Mouse (Mus musculus) layer of hippocampus, postnatal 10 days (tissue): ENCODE results near the gene Ptges. TPM values are rescaled to one million over a fixed set of nuclear protein-coding genes. Genes with fewer than 3 reads are reported as not detected.

Experiments
- DNase-seq, 2 experiments: peaks; one replicate each; pipeline ENCODE4 v3.0.0; 2021; ENCODE audit warnings: low spot score in 2 of 2
- total RNA-seq, 2 experiments: library from RNA; stranded (reverse); gene quantifications; 2 replicates each; pipeline ENCODE4 v1.2.3; 2021

Gene Ptges
- total RNA-seq, 2 experiments from 2014 or later = 5.7 to 6.6 TPM

DNA sequence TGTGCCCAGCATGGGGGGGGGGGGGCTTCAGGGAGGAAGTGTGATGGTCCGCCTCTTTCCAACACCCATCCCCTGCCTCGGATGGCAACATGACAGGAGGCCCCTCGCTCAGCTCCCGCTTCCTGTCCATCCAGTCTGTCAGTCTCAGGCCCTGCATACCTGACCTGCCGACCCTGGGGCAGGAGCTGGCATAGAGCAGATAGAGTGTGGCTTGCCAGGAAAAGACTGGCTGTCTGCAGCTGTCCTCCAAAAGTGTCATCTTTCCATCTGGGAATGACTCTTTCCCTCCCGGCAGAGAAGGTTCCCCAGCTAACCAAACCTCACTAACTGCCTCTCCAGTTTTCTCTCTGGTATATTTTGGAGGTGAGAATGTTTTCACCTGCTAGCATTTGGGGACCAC, 79.1 kb downstream of the Ptges start:
- DNase-seq = no peak

DNA sequence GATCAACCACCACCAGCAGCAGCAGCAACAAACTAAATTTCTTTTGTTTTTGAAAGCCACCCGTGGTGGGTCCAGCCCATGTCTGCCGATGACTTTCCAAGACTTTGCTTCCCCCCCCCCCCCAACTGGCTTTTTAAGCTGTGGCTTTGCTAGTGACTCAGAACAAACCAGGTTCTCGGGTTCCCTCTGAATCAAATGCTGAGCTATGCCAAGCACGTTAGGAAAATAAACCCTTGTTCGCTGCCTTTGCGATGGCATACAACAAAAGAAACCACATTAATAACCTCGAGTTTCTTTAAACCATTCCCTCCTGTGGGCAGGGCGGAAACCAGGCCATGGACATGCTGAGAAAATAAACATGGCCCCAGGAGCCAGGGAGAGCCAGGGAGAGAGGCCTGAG, 81.5 kb downstream of the Ptges start:
- DNase-seq = no peak

DNA sequence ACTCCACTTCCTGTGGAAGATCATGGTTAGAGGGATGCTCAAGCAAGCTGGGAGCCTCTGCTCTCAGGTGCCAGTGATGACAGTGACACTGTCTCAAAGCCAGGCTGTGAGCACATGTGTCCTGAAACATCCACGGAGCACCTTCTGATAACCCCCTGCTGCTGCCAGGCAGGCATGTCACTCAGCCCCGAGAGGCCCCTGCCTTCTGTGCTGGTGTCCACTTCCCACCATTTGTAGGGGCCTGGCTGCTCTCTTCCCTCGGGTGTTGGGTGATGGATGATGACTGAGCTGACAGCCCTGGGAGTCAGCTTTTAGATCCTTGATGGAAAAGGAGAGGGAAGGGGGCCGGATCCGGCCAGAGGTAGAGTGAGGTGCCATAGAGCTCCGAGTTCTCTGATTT, 82.9 kb downstream of the Ptges start:
- no peak for DNase-seq

DNA sequence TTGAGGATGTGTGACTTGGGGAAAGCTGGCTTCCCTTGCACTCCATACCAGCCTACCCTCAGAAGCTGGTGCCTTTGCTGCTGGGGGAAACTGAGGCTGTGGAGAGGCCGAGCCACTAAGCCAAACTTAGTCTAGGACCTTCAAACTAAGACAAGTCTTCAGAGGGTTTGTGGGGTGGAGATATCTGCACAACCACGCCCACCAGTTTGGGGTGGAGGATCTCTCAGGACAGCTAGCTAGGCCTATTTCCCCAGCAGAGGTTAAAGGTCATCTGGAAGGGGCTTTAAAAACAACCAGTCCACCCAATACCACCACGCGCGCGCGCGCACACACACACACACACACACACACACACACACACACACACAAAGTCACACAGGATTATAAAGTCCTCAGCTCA, 83.4 kb downstream of the Ptges start:
- DNase-seq = no peak

DNA sequence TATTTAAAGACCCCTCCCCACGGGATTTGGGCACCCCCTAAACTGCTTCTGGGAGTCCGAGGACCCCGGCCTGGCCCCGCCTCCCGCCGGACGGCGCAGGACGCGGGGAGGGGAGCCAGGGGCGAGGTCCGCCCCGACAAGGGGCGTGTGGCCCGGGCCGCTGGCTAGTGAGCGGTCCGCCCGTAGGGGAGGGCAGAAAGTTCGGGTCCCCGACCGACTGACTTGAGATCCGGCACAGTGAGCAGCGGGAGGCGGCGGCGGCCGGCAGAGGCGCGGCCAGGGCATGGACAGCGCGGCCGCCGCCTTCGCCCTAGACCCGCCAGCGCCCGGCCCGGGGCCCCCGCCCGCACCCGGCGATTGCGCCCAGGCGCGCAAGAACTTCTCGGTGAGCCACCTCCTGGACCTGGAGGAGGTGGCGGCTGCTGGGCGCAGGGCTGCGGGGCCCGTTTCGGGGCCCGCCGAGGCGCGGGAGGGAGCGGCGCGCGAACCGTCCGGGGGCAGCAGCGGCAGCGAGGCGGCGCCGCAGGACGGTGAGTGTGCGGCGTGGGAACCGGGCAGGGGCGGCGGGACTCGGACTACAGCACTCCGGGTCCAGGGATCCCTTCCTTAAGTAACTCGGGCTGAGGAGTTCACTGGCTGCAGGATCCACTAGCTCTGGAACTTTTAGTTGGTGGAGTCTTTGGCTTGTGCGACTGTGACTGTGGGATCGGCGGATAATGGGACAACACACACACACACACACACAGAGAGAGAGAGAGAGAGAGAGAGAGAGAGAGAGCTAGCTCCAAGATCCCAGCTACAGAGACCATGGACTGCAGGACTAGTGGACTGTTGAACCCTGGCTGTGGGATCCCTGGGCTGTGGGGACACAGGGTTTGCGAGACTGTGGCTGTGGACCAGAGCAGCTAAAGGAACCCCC, 84.3 kb downstream of the Ptges start:
- no peak for DNase-seq

DNA sequence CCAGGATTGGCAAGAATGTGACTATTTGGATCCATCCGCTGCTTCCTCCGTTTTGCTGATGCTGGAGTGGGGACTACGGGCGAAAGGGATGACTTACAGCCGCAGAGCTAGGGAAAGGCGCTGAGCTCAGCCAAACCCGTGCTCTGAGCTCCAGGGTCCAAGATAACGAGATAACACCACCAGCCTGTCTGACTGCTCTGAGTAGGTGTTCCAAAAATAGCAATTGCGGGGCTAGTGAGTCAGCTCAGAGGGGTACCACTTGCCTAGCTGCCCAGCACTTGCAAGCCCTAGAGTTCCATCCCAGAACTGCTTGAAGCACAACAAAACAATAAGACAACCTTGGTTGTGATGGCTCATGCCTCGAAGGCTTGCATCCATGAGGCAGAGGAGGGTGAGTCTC, 87.0 kb downstream of the Ptges start:
- DNase-seq = no peak

Other genes starting within 250 kb of the Ptges start
- gene 1700001O22Rik, start 126.2 kb downstream of the Ptges start, total RNA-seq = 1 to 10 TPM; 2.0 to 3.2 TPM
- 10 to 100 TPM; 44.9 to 57.7 TPM for gene Ntmt1, start 122.0 kb downstream of the Ptges start, total RNA-seq
- 10 to 100 TPM; 34.9 to 36.1 TPM for gene Asb6, start 99.5 kb downstream of the Ptges start, total RNA-seq
- gene Prrx2, start 94.9 kb downstream of the Ptges start, total RNA-seq = 1 to 10 TPM; 2.5 to 3.9 TPM
- 10 to 100 TPM; 33.3 to 35.2 TPM for gene Tor1b, start 23.1 kb upstream of the Ptges start, total RNA-seq
- gene Tor1a, start 38.1 kb upstream of the Ptges start, total RNA-seq = 10 to 100 TPM; 44.4 to 52.8 TPM
- 10 to 100 TPM; 49.0 to 52.0 TPM for gene BC005624, start 52.3 kb upstream of the Ptges start, total RNA-seq
- gene Usp20, start 52.4 kb upstream of the Ptges start, total RNA-seq = 10 to 100 TPM; 73.6 to 74.9 TPM
- 10 to 100 TPM; 90.2 to 99.0 TPM for gene Fnbp1, start 212.1 kb upstream of the Ptges start, total RNA-seq
- 10 to 100 TPM; 50.7 to 54.5 TPM for gene Gpr107, start 222.5 kb upstream of the Ptges start, total RNA-seq